Mouse (Mus musculus): Measurements from ENCODE around the gene Hirip3. TPM values are rescaled to one million over a fixed set of nuclear protein-coding genes. Genes with fewer than 3 reads are reported as not detected.

Gene Hirip3
- total and polyA plus RNA-seq, 3 experiments = 55.6 to 137 TPM; not detected in 1

DNA sequence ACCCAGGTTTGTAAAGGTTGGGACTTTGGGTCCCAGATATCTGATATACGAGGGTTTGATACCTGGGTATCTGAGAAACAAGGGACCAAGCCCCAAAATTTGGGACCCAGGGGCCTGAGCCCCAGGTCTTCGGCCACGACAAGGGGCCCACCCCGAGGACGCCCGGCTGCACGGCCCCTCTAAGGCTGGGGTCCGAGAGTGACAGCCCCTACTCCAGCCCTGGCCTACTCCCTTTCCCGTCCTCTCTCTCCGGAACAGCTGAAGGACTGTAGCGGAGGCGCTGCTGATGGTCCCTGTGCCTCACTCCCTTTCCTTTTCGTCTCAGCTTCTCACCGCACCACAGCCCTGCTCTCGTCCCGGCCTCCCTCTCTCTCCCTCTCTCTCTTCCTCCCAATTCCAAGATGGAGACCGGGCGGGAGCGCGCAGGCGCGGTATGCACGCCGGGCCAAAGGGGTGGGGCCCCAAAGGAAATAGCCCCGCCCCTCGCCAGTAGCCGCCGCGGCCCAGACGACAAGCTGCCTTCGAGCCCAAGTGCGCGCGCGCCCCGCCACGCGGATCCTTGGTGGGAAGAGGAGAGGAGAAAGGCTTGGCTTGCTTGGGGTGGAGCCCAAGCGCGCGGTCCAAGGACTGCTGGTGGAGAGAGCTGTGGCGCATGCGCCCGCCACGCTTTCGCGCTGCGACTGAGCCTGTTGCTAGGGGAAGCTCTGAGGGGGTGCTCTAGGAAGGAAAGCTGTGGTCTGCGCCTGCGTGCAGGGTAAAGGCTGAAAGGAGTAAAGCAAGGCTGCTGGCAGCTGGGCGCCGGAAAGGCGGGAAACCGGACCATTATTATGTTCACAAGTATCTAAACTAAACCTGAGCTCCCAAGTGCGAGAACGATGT lies 22.8 kb downstream of the Hirip3 start, which contains the start of gene Taok2:
Gene Taok2 (minus strand): TSS at position 418 of the 879 bp plus-strand sequence.
- Histone ChIP-seq H3K36me3 (ENCODE audit: control insufficient read depth in 1 of 2, insufficient read depth in 2 of 2, low read length in 2 of 2) (peaks cover 0 to 18% of the 10 kb centered on the region in 2 experiments; a peak in 3 of 4 replicates), H3K27me3 (ENCODE audit: control insufficient read depth in 1 of 2, insufficient read depth in 2 of 2, low read length in 2 of 2) (no peaks in the 10 kb centered on the region), H3K4me1 (ENCODE audit: control insufficient read depth in 1 of 2, insufficient read depth in 2 of 2, low read length in 2 of 2) (peaks cover 0 to 27% of the 10 kb centered on the region in 2 experiments; a peak in 3 of 4 replicates), H3K9me3 (replicated peaks; ENCODE audit: insufficient read depth, low read length) (no peaks in the 10 kb centered on the region), H3K9ac (ENCODE audit: control insufficient read depth, low read depth, low read length, poor library complexity, severe bottlenecking) (peak within 1 kb of the TSS; percentile 83), H3K79me2 (ENCODE audit: control insufficient read depth, insufficient read depth, low read length, poor library complexity) (peaks cover 31% of the 10 kb centered on the region), H3K4me3 (ENCODE audit: control insufficient read depth in 1 of 2, insufficient read depth in 1 of 2, low read depth in 2 of 2, low read length in 2 of 2) (peak within 1 kb of the TSS; percentile 75 to 80), H3K27ac (ENCODE audit: control insufficient read depth, low read depth, low read length) (peak within 1 kb of the TSS; percentile 92)
- DNase-seq (ENCODE audit: low read depth, low spot score) = peak; percentile 99
- TF ChIP-seq HCFC1 (IDR thresholded peaks at IDR 0.05; ENCODE audit: low read depth, low read length) (peak; percentile 77), ZC3H11A (IDR thresholded peaks at IDR 0.05; ENCODE audit: low read depth, low read length) (no peak), MXI1 (IDR thresholded peaks at IDR 0.05; ENCODE audit: low read depth, low read length) (peak; percentile 77), RAD21 (IDR thresholded peaks at IDR 0.05; ENCODE audit: low read depth, low read length) (no peak), GABPA (IDR thresholded peaks at IDR 0.05; ENCODE audit: low read depth, low read length) (no peak), MAFK (IDR thresholded peaks at IDR 0.05; ENCODE audit: borderline replicate concordance, low read depth, low read length) (no peak), ELF1 (IDR thresholded peaks at IDR 0.05; ENCODE audit: low read depth, low read length) (0 out of 2 replicates have a peak, but pooled peaks have one; percentile 48), ZKSCAN1 (IDR thresholded peaks at IDR 0.05; ENCODE audit: low read depth, low read length) (no peak), POLR2AphosphoS2 (IDR thresholded peaks at IDR 0.05; ENCODE audit: low read length) (peak; percentile 98), JUND (IDR thresholded peaks at IDR 0.05; ENCODE audit: low read depth, low read length) (no peak), TAL1 (IDR thresholded peaks at IDR 0.05; ENCODE audit: low read length) (no peak), CHD1 (IDR thresholded peaks at IDR 0.05; ENCODE audit: low read depth, low read length) (no peak), CHD2 (IDR thresholded peaks at IDR 0.05; ENCODE audit: low read length) (no peak), MYC (IDR thresholded peaks at IDR 0.05; ENCODE audit: low read depth, low read length) (peak; percentile 87), KAT2A (conservative IDR thresholded peaks at IDR 0.05; ENCODE audit: low read depth, low read length) (peak; percentile 57; the same call in 1 of the 2 replicates), SMC3 (IDR thresholded peaks at IDR 0.05; ENCODE audit: low read depth, low read length) (no peak), EP300 (IDR thresholded peaks at IDR 0.05; ENCODE audit: low read depth in 1 of 2, low read length in 2 of 2) (peak in 1 of 2 experiments; percentile 42; a peak in 2 of 4 replicates), POLR2A (IDR thresholded peaks at IDR 0.05; ENCODE audit: control insufficient read depth in 1 of 2, insufficient read depth in 1 of 2, low read depth in 1 of 2, low read length in 2 of 2, poor library complexity in 1 of 2) (peak; percentile 52 to 88; a peak in 3 of 4 replicates), MEF2A (IDR thresholded peaks at IDR 0.05; ENCODE audit: extremely low read depth, insufficient replicate concordance, low read depth, low read length, poor library complexity, severe bottlenecking) (no peak), USF2 (IDR thresholded peaks at IDR 0.05; ENCODE audit: borderline replicate concordance in 1 of 2, insufficient read depth in 1 of 2, low read depth in 1 of 2, low read length in 2 of 2) (no peak), BHLHE40 (IDR thresholded peaks at IDR 0.05; ENCODE audit: borderline replicate concordance, low read depth, low read length) (no peak), ZNF384 (IDR thresholded peaks at IDR 0.05; ENCODE audit: low read depth, low read length) (no peak), MAX (IDR thresholded peaks at IDR 0.05; ENCODE audit: low read length) (peak; percentile 97), TBP (IDR thresholded peaks at IDR 0.05; ENCODE audit: low read depth, low read length) (no peak; the same call in 1 of the 2 replicates), UBTF (IDR thresholded peaks at IDR 0.05; ENCODE audit: borderline replicate concordance, insufficient read depth, low read depth, low read length) (no peak), RCOR1 (IDR thresholded peaks at IDR 0.05; ENCODE audit: low read depth, low read length) (no peak), MAZ (IDR thresholded peaks at IDR 0.05; ENCODE audit: low read depth, low read length) (no peak; the same call in 1 of the 2 replicates), NRF1 (IDR thresholded peaks at IDR 0.05; ENCODE audit: insufficient read depth, low read depth, low read length, poor library complexity, severe bottlenecking) (peak; percentile 95), SIN3A (IDR thresholded peaks at IDR 0.05; ENCODE audit: low read length) (peak; percentile 91), USF1 (IDR thresholded peaks at IDR 0.05; ENCODE audit: low read depth, low read length) (peak; percentile 46; the same call in 1 of the 2 replicates), ZMIZ1 (IDR thresholded peaks at IDR 0.05; ENCODE audit: low read depth, low read length) (peak; percentile 89), TCF12 (IDR thresholded peaks at IDR 0.05; ENCODE audit: low read depth, low read length) (peak; percentile 64), GATA1 (IDR thresholded peaks at IDR 0.05; ENCODE audit: low read depth, low read length) (no peak), MYB (IDR thresholded peaks at IDR 0.05; ENCODE audit: low read depth, low read length) (no peak), NELFE (IDR thresholded peaks at IDR 0.05; ENCODE audit: low read depth, low read length) (peak; percentile 80)

Data from MEL (cell line).